Mouse (Mus musculus) cerebellum, adult 2 months (tissue): ENCODE data around the gene Prkce. TPM values are rescaled to one million over a fixed set of nuclear protein-coding genes. Genes with fewer than 3 reads are reported as not detected.

Source experiments
- DNase-seq, 2 experiments: peaks; one replicate each; pipeline ENCODE4 v3.0.0; 2021
- H3K27ac ChIP-seq: fragments of 200-500 bp; 2 replicates; pipeline ENCODE4 v1.5.1; 2012; ENCODE audit warnings: low read length, control low read depth, inconsistent platforms; ENCODE audit not compliant: insufficient read depth
- H3K27me3 ChIP-seq: fragments of 200-500 bp; 2 replicates; pipeline ENCODE4 v1.6.1; 2012; ENCODE audit warnings: inconsistent platforms, mild to moderate bottlenecking, low read length, moderate library complexity; ENCODE audit not compliant: control insufficient read depth, insufficient read depth
- H3K4me1 ChIP-seq: fragments of 200-500 bp; 2 replicates; pipeline ENCODE4 v1.6.1; 2011; ENCODE audit warnings: low read length; ENCODE audit not compliant: control insufficient read depth, insufficient read depth
- H3K4me3 ChIP-seq: fragments of 200-500 bp; replicated peaks from 2 replicates; pipeline ENCODE3; 2011; ENCODE audit warnings: mild to moderate bottlenecking, low read depth, low read length, control low read depth; ENCODE audit not compliant: insufficient read depth
- CTCF ChIP-seq: fragments of 200-500 bp; IDR thresholded peaks from 2 replicates; pipeline ENCODE4 v1.5.1; 2011; ENCODE audit warnings: low read depth, mild to moderate bottlenecking, control low read depth, low read length, moderate library complexity, borderline replicate concordance; ENCODE audit not compliant: insufficient read depth
- POLR2A ChIP-seq: fragments of 200-500 bp; IDR thresholded peaks from 2 replicates; pipeline ENCODE4 v1.6.1; 2011; ENCODE audit warnings: low read length, control low read depth, borderline replicate concordance; ENCODE audit not compliant: insufficient read depth
- WGBS: fragments of 180-500 bp; shearing (Covaris S2); methylation state at CpG from one replicate; pipeline ENCODE4 v1.1.7; 2018; 5-methylcytosine and 5-hydroxymethylcytosine counted together
- polyA plus RNA-seq: library from polyadenylated mRNA; depleted of rRNA; stranded (reverse); fragments of >200 nt; gene quantifications from 2 replicates; pipeline ENCODE4 v1.2.3, GENCODE M21; 2012

Gene Prkce
- polyA plus RNA-seq, 1 experiment, result 53.7 TPM

- no peak for DNase-seq
- Histone ChIP-seq H3K4me1 (peaks cover 39% of the 10 kb centered on the region), H3K27me3 (no peaks in the 10 kb centered on the region), H3K4me3 (no peak overlapping the region), H3K27ac (no peak overlapping the region)
- WGBS, result 70% methylated on average over 16 of the region's 16 CpGs
- TF ChIP-seq POLR2A (no peak), CTCF (no peak)
Observed at GRCm38 (mm10) chr17:86329273-86330075, 161.9 kb downstream of the Prkce start.

DNA sequence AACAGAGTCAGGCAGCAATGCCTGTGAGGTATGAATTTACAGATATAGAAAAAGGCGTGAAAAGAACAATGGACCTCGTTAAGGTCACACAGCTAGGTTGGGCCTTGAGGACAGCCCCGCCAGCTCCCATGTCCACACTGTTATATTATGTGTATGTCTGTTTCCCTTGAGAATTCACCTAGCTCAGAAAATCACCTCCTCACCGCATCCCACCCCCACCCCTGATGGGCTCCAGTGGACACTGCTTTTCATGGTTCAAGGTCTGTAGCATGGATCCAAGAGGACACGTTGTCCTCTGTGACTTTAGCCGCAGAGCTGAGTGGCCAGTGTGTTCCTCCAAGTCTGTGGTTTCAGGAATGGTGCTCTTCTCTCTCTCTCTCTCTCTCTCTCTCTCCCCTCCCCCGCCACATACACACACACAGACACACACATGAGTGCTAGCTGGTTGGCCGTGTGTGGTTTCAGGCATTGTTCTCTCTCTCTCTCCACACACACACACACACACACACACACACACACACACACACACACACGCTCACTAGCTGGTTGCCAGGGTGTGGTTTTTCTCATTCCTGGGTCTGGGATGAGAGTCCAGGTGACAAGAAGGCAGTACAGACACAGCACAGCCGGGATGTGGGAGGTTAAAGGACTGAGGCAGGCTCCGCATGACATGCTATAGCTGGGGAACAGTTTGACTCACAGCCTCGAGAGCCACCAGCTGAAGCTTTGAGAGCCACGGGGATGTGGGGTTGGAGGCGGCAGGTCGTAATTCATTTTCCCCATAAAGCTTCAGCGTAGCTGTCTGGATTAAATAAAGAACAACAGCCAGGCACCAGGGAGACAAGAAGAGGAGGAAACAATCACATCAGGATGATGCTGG is 162.7 kb downstream of the Prkce start:
- 78% methylated on average over 16 of the region's 16 CpGs for WGBS
- Histone ChIP-seq H3K4me3 (no peak overlapping the region), H3K27me3 (no peaks in the 10 kb centered on the region), H3K27ac (no peak overlapping the region), H3K4me1 (peaks cover 37% of the 10 kb centered on the region)
- no peak for DNase-seq
- no peak for TF ChIP-seq CTCF
- TF ChIP-seq POLR2A, result no peak

DNA sequence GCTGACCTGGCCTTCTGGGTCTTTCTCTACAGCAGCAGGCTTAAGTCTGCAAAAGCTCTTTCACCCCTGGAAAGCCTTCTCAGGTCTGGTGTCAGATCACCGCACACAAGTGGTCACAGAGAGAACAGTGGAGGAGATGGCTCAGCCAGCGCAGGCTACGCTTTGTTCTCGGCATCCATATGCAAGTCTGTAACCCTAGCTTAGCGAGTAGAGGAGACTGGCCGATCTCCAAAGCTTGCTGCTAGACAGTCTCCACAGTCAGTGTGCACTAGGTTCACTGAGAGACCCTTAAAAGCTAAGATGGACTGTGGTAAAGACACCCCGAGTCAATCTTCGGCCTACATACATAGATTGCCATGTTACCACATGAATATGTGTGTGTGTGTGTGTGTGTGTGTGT is 164.2 kb downstream of the Prkce start:
- Histone ChIP-seq H3K4me1 (peaks cover 33% of the 10 kb centered on the region), H3K27me3 (no peaks in the 10 kb centered on the region), H3K27ac (no peak overlapping the region), H3K4me3 (no peak overlapping the region)
- no peak for TF ChIP-seq POLR2A
- TF ChIP-seq CTCF, result no peak
- 84% methylated on average over 8 of the region's 8 CpGs for WGBS
- no peak for DNase-seq

GRCm38 (mm10) chr17:86334990-86335389 is 167.4 kb downstream of the Prkce start:
- TF ChIP-seq CTCF, result no peak
- no peak for TF ChIP-seq POLR2A
- peak in 1 of 2 experiments; percentile 43 for DNase-seq
- WGBS, result 79% methylated on average over 4 of the region's 4 CpGs

GRCm38 (mm10) chr17:86336652-86337073 is 169.1 kb downstream of the Prkce start:
- peaks cover 18% of the 10 kb centered on the region for H3K4me1 ChIP-seq

More at GRCm38 (mm10) chr17:86334990-86335389, 167.4 kb downstream of the Prkce start:
- H3K27me3 ChIP-seq, result no peaks in the 10 kb centered on the region
- H3K4me3 ChIP-seq, result no peak overlapping the region
- no peak overlapping the region for H3K27ac ChIP-seq
- H3K4me1 ChIP-seq, result peaks cover 30% of the 10 kb centered on the region

DNA sequence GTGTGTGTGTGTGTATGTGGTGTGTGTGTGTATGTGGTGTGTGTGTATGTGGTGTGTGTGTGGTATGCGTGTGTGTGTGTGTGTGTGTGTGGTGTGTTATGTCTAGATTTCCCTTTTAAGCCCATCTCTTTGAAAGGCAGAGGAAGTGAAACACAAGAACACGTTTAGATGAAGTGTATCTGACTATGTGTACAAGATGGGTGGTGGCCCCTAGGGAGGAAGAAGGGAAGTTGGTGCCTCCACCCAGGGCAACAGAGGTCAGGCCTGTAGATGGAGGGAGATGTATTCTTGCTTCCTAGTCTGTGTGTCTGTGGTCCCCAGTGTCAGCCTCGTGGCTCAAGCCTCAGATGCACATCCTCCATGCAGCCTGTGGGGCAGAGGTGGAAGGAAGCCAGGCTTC is 169.5 kb downstream of the Prkce start:
- Histone ChIP-seq H3K4me3 (no peak overlapping the region), H3K27me3 (no peaks in the 10 kb centered on the region), H3K27ac (no peak overlapping the region), H3K4me1 (peaks cover 18% of the 10 kb centered on the region)
- DNase-seq, result no peak
- TF ChIP-seq CTCF (no peak), POLR2A (no peak)
- WGBS, result 64% methylated on average over 3 of the region's 3 CpGs

More at GRCm38 (mm10) chr17:86336652-86337073, 169.1 kb downstream of the Prkce start:
- no peak for DNase-seq
- no peak overlapping the region for H3K27ac ChIP-seq
- no peak overlapping the region for H3K4me3 ChIP-seq
- no peaks in the 10 kb centered on the region for H3K27me3 ChIP-seq
- WGBS, result 90% methylated on average over 4 of the region's 4 CpGs
- TF ChIP-seq CTCF, result no peak

GRCm38 (mm10) chr17:86338328-86338727 is 170.7 kb downstream of the Prkce start:
- WGBS, result 83% methylated on average over 5 of the region's 5 CpGs
- Histone ChIP-seq H3K27ac (no peak overlapping the region), H3K4me3 (no peak overlapping the region), H3K27me3 (no peaks in the 10 kb centered on the region), H3K4me1 (peaks cover 19% of the 10 kb centered on the region)
- TF ChIP-seq POLR2A, result no peak
- no peak for DNase-seq
